Mouse (Mus musculus): ENCODE results near the gene Cd69. TPM values are rescaled to one million over a fixed set of nuclear protein-coding genes. Genes with fewer than 3 reads are reported as not detected.

Cd69 gene
- polyA plus RNA-seq (2012; fragmentation: generic; extraction: Trizol): not detected

GRCm38 (mm10) chr6:129275220-129275619, at the start of gene Cd69:
Gene Cd69 (minus strand): TSS chr6:129275436.

Other genes with a start within 250 kb of the Cd69 start
- gene Klrb1f, start 229.5 kb downstream of the Cd69 start, polyA plus RNA-seq (2012; fragmentation: generic; extraction: Trizol): not detected
- under 1 TPM in 1 of 2 experiments, not detected in 1; 0.02 TPM for gene Clec2e, start 174.5 kb downstream of the Cd69 start, polyA plus RNA-seq (2012; fragmentation: generic; extraction: Trizol)
- 10 to 100 TPM in 1 of 2 experiments, 1 to 10 TPM in 1; 3.4 to 75.5 TPM for gene Clec2d, start 94.8 kb downstream of the Cd69 start, polyA plus RNA-seq (2012; fragmentation: generic; extraction: Trizol)
- not detected for gene 4922502D21Rik, start 56.4 kb upstream of the Cd69 start, polyA plus RNA-seq (2012; fragmentation: generic; extraction: Trizol)
- gene Clec12a, start 67.3 kb upstream of the Cd69 start, polyA plus RNA-seq (2012; fragmentation: generic; extraction: Trizol): not detected
- gene Clec12b, start 110.4 kb upstream of the Cd69 start, polyA plus RNA-seq (2012; fragmentation: generic; extraction: Trizol): not detected
- not detected for gene Clec1b, start 121.9 kb upstream of the Cd69 start, polyA plus RNA-seq (2012; fragmentation: generic; extraction: Trizol)
- gene Clec9a, start 133.4 kb upstream of the Cd69 start, polyA plus RNA-seq (2012; fragmentation: generic; extraction: Trizol): not detected
- gene Clec1a, start 176.6 kb upstream of the Cd69 start, polyA plus RNA-seq (2012; fragmentation: generic; extraction: Trizol): under 1 TPM in 1 of 2 experiments, not detected in 1; 0.02 TPM
- gene Olr1, start 231.7 kb upstream of the Cd69 start, polyA plus RNA-seq (2012; fragmentation: generic; extraction: Trizol): not detected
- gene Tmem52b, start 237.1 kb upstream of the Cd69 start, polyA plus RNA-seq (2012; fragmentation: generic; extraction: Trizol): not detected

Data from C3H10T1/2 (cell line).